5 mouse cellular contexts compared by ENCODE assay signal in genomic region chr6:83345285-83345684, GRCm38 (mm10). TPM values are rescaled to one million over a fixed set of nuclear protein-coding genes. Genes with fewer than 3 reads are reported as not detected.
DNase-seq lines count a peak whose midpoint lies in the region; ATAC-seq lines count a peak whose summit lies in the region.
"Not testable (repeated sequence)": the region's sequence is repeated elsewhere in the genome, so short reads cannot be mapped to it uniquely, and the experiment has no call there.

No protein-coding gene starts in this region.

- 0 out of 2 replicates have a peak overlapping the region, but pooled peaks have one; percentile 33 for H3K27ac ChIP-seq in liver, embryonic 15.5 days (replicated peaks)

- peaks cover 20% of the 10 kb centered on the region for H3K4me1 ChIP-seq in liver, embryonic 15.5 days (replicated peaks)

- H3K27me3 ChIP-seq in liver, embryonic 15.5 days: not testable (repeated sequence)

- H3K9me3 ChIP-seq in liver, embryonic 15.5 days (replicated peaks): not testable (repeated sequence)

- ATAC-seq in liver, embryonic 15.5 days (ENCODE audit: insufficient read depth): not testable (repeated sequence)

- peak; percentile 73 to 87 for DNase-seq in adrenal gland, adult (ENCODE audit: inconsistent age in 2 of 2, low spot score in 1 of 2)
- peak; percentile 68 for DNase-seq in adrenal gland, adult 8-10 months
- DNase-seq in adrenal gland, postnatal 14 days: peak; percentile 59
- DNase-seq in heart, adult 11 months: peak; percentile 75

- H3K4me2 ChIP-seq in liver, embryonic 15.5 days: not testable (repeated sequence)

- H3K4me3 ChIP-seq in liver, embryonic 15.5 days (replicated peaks): not testable (repeated sequence)

- WGBS in liver, embryonic 15.5 days (ENCODE audit: insufficient replicate concordance): 77% methylated on average over 8 of the region's 8 CpGs

- H3K36me3 ChIP-seq in liver, embryonic 15.5 days (replicated peaks): peaks cover 51% of the 10 kb centered on the region

- not testable (repeated sequence) for H3K9ac ChIP-seq in liver, embryonic 15.5 days

RNA-seq across cellular contexts. Expression of gene Bola3, which starts 3.7 kb away (rescaled TPM):
- total RNA-seq in adrenal gland, adult 8-10 months (2022): 100 to 1,000 TPM in 3 of 4 experiments, 10 to 100 TPM in 1; 94.1 to 174 (median 137) TPM
- 261 TPM in 2 replicates for total RNA-seq in adrenal gland, postnatal 14 days (2021)
- polyA plus RNA-seq in liver, embryonic 15.5 days (2015; fragmentation: Nextera tagmentation; extraction: Ambion mirVana): 204 and 248 TPM in 2 replicates

RNA-seq across cellular contexts. Expression of gene Mob1a, which starts 19.5 kb away (rescaled TPM):
- 10 to 100 TPM; 66.9 to 77.3 (median 71.4) TPM for total RNA-seq in adrenal gland, adult 8-10 months (2022)
- total RNA-seq in adrenal gland, postnatal 14 days (2021): 75.9 and 79.9 TPM in 2 replicates
- 34.9 and 35.9 TPM in 2 replicates for polyA plus RNA-seq in liver, embryonic 15.5 days (2015; fragmentation: Nextera tagmentation; extraction: Ambion mirVana)

RNA-seq across cellular contexts. Expression of gene Mthfd2, which starts 19.6 kb away (rescaled TPM):
- total RNA-seq in adrenal gland, adult 8-10 months (2022): 10 to 100 TPM; 14.4 to 19.3 (median 17.6) TPM
- 21.1 and 24.1 TPM in 2 replicates for total RNA-seq in adrenal gland, postnatal 14 days (2021)
- 61.6 and 67.8 TPM in 2 replicates for polyA plus RNA-seq in liver, embryonic 15.5 days (2015; fragmentation: Nextera tagmentation; extraction: Ambion mirVana)
